Mouse (Mus musculus) CD8-positive naive resting alpha-beta T cell, adult 2 months (primary cell): ENCODE measurements around the gene Tango6.
A peak's percentile ranks its signal among the peaks of the same experiment; 100 is the strongest.
"Not testable (repeated sequence)": the region's sequence is repeated elsewhere in the genome, so short reads cannot be mapped to it uniquely, and the experiment has no call there.

Experiments
- DNase-seq, 2 experiments: peaks; one replicate each; pipeline ENCODE4 v3.0.0; 2022; ENCODE audit warnings: low read depth in 2 of 2, low spot score in 2 of 2

Tango6 gene

DNA sequence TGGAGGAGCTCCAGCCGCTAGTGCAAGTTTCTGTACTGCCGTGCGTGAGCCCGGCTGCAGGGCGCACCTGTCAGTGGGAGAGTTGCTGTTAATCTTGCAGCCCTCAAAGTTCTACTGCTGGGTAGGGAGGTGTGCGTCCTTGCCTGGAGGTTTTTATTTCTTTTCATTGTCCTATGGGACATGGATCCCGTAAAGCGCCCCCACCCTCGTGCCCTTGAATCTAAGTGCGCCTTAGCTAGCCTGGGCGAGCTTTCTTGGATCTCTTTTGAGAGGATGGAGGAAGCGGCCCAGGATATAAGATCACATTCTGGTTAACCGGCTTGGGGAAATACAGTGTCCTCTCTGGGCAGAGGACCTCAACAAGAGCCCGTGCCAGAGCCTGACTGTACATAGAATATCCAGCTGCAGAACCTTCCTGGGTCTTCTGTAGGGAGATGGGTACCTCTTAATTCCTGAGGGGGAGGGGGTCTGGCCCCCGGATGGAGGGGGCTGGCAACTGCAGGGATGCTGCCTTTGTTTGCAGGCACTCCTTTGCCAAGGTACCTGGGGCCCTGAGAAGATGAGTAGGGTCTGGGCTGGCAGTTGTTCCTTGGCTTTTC is 188.6 kb downstream of the Tango6 start:
- no peak for DNase-seq

DNA sequence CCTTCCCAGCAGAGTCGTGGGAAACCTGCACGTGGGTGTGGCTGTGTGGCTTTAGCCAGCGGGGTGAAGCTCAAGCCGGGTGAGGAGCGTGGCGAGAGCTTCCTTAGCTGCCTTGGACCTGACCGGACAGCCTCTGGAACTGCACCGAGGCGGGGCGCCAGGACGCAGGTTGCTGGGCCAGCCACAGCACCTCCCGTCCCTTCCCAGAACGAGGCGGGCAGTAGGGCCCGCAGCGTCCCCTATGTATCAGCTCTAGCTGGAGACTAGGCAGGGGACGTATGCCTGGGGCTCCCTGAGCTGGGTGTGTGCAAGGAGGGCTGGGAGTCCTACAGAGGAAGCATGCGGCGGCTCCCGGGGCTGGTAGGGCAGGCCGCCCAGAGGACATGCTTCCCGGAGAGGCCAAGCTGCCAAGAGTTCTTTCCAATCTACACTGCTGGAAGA is 189.1 kb downstream of the Tango6 start:
- no peak for DNase-seq

DNA sequence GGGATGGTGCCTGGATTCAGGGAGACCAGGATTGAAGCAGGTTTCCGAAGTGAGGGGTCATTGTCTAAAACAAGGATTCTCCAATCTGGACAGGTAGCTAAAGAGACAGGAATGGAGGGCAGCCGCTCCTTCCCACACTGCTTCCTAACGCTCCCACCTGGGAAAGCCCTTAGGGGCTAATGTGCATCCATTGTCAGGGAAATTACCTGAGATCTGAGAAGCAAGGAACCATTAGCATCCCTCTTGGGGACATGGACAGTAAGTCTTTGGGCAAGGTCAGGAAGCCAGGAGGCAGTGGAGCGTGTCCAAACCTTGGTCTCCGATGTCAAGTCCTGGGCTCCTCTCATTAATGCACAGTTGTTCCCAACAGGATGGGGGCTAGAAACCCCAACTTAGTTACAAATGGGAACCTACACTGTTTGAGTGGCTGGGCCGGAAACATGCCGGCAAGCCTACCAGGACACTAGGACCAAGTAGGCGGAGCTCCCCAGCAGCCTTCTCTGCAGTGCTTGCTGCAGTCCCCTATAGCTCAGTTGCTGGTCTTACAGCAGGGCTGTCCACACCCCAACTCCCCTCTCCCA is 189.7 kb downstream of the Tango6 start:
- no peak for DNase-seq

- no peak for DNase-seq
Observed at GRCm38 (mm10) chr8:106880121-106880707, 197.3 kb downstream of the Tango6 start.

GRCm38 (mm10) chr8:106884094-106884493 is 201.2 kb downstream of the Tango6 start:
- DNase-seq: not testable (repeated sequence)

GRCm38 (mm10) chr8:106884826-106885400 is 202.0 kb downstream of the Tango6 start:
- DNase-seq: not testable (repeated sequence)

GRCm38 (mm10) chr8:106887336-106888189 is 204.7 kb downstream of the Tango6 start:
- peak; percentile 62 to 72 for DNase-seq

GRCm38 (mm10) chr8:106888803-106889202 is 205.9 kb downstream of the Tango6 start:
- DNase-seq: no peak

DNA sequence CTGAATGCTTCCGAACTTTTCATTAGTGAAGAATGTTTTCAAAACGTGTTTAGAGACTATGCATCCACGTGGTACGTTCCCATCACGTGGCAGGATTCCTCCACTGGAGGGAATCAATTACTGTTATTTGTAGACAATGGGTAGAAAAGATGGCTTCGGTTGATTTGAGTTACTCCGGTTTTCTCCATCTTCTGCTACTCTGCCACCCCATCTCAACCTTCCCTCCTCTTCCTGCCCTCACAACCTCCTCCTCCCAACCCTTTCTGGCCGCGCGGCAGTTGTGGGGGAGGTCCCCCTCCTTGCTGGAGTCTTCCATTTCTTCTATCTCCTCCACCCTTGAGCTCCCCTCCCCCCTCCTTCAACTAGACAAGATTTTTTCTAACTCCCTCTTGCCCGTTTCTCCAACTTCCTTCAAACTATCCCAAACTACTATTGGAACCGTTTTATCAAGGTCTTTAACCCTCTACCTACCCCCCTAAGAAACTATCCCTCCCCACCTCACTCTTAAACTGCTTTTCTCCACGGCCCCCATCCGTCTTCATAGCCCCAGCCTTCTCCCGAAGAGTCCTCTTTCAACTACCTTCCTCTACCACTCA is 209.4 kb downstream of the Tango6 start:
- DNase-seq: peak in 1 of 2 experiments; percentile 18

- no peak for DNase-seq
Observed at GRCm38 (mm10) chr8:106892806-106893451, 210.1 kb downstream of the Tango6 start.

GRCm38 (mm10) chr8:106893481-106894156 is 210.8 kb downstream of the Tango6 start, which contains the start of gene Utp4:
Gene Utp4, plus strand, starts transcription at chr8:106893636.
- peak; percentile 82 to 83 for DNase-seq

- no peak for DNase-seq
Observed at GRCm38 (mm10) chr8:106899473-106899872, 216.6 kb downstream of the Tango6 start.
